8 mouse cellular contexts compared by ENCODE assay signal in genomic region chr7:19023357-19023814, GRCm38 (mm10). TPM values are rescaled to one million over a fixed set of nuclear protein-coding genes. Genes with fewer than 3 reads are reported as not detected.
DNase-seq lines count a peak whose midpoint lies in the region; ATAC-seq lines count a peak whose summit lies in the region.

Foxa3 (minus strand) TSS chr7:19023538.

- H3K4me3 ChIP-seq in embryonic facial prominence, embryonic 12.5 days = peak within 1 kb of the TSS; percentile 82
- H3K4me3 ChIP-seq in heart, embryonic 13.5 days = peak within 1 kb of the TSS; percentile 99
- H3K4me3 ChIP-seq in kidney, embryonic 15.5 days (replicated peaks) = peak within 1 kb of the TSS; percentile 96

- H3K27ac ChIP-seq in embryonic facial prominence, embryonic 12.5 days = peak within 1 kb of the TSS; percentile 60; the same call in 1 of the 2 replicates
- H3K27ac ChIP-seq in heart, embryonic 13.5 days (replicated peaks) = peak within 1 kb of the TSS; percentile 73
- peak within 1 kb of the TSS; percentile 60 for H3K27ac ChIP-seq in kidney, embryonic 15.5 days

- peaks cover 40% of the 10 kb centered on the region for H3K27me3 ChIP-seq in embryonic facial prominence, embryonic 12.5 days
- H3K27me3 ChIP-seq in heart, embryonic 13.5 days (replicated peaks) = peaks cover 47% of the 10 kb centered on the region
- H3K27me3 ChIP-seq in kidney, embryonic 15.5 days = peaks cover 40% of the 10 kb centered on the region
- H3K27me3 ChIP-seq in splenic B cell, adult 2 months (ENCODE audit: control insufficient read depth, insufficient read depth, low read length, poor library complexity, severe bottlenecking) = no peaks in the 10 kb centered on the region

- peaks cover 22% of the 10 kb centered on the region for H3K4me1 ChIP-seq in embryonic facial prominence, embryonic 12.5 days
- peaks cover 30% of the 10 kb centered on the region for H3K4me1 ChIP-seq in heart, embryonic 13.5 days
- peaks cover 34% of the 10 kb centered on the region for H3K4me1 ChIP-seq in kidney, embryonic 15.5 days

- 5% methylated on average over 30 of the region's 30 CpGs for WGBS in embryonic facial prominence, embryonic 12.5 days
- 5% methylated on average over 30 of the region's 30 CpGs for WGBS in heart, embryonic 13.5 days
- 2% methylated on average over 30 of the region's 30 CpGs for WGBS in kidney, embryonic 15.5 days

- peak within 1 kb of the TSS; percentile 90 for H3K4me2 ChIP-seq in embryonic facial prominence, embryonic 12.5 days (replicated peaks)
- peak within 1 kb of the TSS; percentile 94 for H3K4me2 ChIP-seq in heart, embryonic 13.5 days
- H3K4me2 ChIP-seq in kidney, embryonic 15.5 days = peak within 1 kb of the TSS; percentile 81

- peak within 1 kb of the TSS; percentile 95 for H3K9ac ChIP-seq in embryonic facial prominence, embryonic 12.5 days
- H3K9ac ChIP-seq in heart, embryonic 13.5 days = peak within 1 kb of the TSS; percentile 99
- peak within 1 kb of the TSS; percentile 94 for H3K9ac ChIP-seq in kidney, embryonic 15.5 days

- H3K36me3 ChIP-seq in embryonic facial prominence, embryonic 12.5 days = no peaks in the 10 kb centered on the region
- peaks cover 1% of the 10 kb centered on the region; the same call in 1 of the 2 replicates for H3K36me3 ChIP-seq in heart, embryonic 13.5 days
- 0 out of 2 replicates have a peak, but pooled peaks cover 1% of the 10 kb centered on the region for H3K36me3 ChIP-seq in kidney, embryonic 15.5 days
- H3K36me3 ChIP-seq in splenic B cell, adult 2 months (ENCODE audit: control insufficient read depth, insufficient read depth, low read length, poor library complexity, severe bottlenecking) = no peaks in the 10 kb centered on the region

- ATAC-seq in embryonic facial prominence, embryonic 12.5 days (ENCODE audit: insufficient number of reproducible peaks, insufficient read depth, low FRiP score, low TSS enrichment) = no peak
- peak; percentile 21; the same call in 1 of the 2 replicates for ATAC-seq in heart, embryonic 13.5 days (ENCODE audit: extremely low read depth, insufficient number of reproducible peaks, low FRiP score, low TSS enrichment)
- peak; percentile 34 for ATAC-seq in kidney, embryonic 15.5 days (replicated peaks; ENCODE audit: low FRiP score)

- DNase-seq in right cerebral cortex, postnatal 10 days (ENCODE audit: low spot score in 2 of 2) = peak; percentile 48 to 53
- DNase-seq in right cerebral cortex, postnatal 14 days = no peak
- DNase-seq in lung, postnatal 10 days = peak; percentile 52
- DNase-seq in splenic B cell, adult 2 months (ENCODE audit: low read depth, low spot score) = peak; percentile 60
- DNase-seq in layer of hippocampus, adult 8-10 months (ENCODE audit: low spot score in 2 of 2) = no peak

- no peaks in the 10 kb centered on the region for H3K9me3 ChIP-seq in embryonic facial prominence, embryonic 12.5 days
- no peaks in the 10 kb centered on the region for H3K9me3 ChIP-seq in heart, embryonic 13.5 days
- H3K9me3 ChIP-seq in kidney, embryonic 15.5 days (replicated peaks) = no peaks in the 10 kb centered on the region

RNA-seq across cellular contexts. Expression of gene Foxa3, which starts in this region (rescaled TPM):
- polyA plus RNA-seq in embryonic facial prominence, embryonic 12.5 days (2016; fragmentation: Nextera tagmentation; extraction: Ambion mirVana) = 0.13 and 0.18 TPM in 2 replicates
- polyA plus RNA-seq in heart, embryonic 13.5 days (2015; fragmentation: Nextera tagmentation; extraction: Ambion mirVana) = 0.25 and 1.2 TPM in 2 replicates
- polyA plus RNA-seq in kidney, embryonic 15.5 days (2015; fragmentation: Nextera tagmentation; extraction: Ambion mirVana) = 1.2 and 1.3 TPM in 2 replicates
- not detected for total RNA-seq in layer of hippocampus, adult 8-10 months (2022)

Comparison
In these comparisons a context has a peak if more than half of its experiments do, and no peak if none do; other contexts are left out.
1. DNase-seq: peak in right cerebral cortex, postnatal 10 days (2 of 2), lung, postnatal 10 days (single experiment) and splenic B cell, adult 2 months (single experiment); none in right cerebral cortex, postnatal 14 days (single experiment) and layer of hippocampus, adult 8-10 months (0 of 2).
2. Peak in every context shown above with its lines, with median percentiles within 50 percentile points of each other: H3K27ac ChIP-seq, H3K4me2 ChIP-seq, H3K4me3 ChIP-seq and H3K9ac ChIP-seq.